26 mouse cellular contexts compared by ENCODE assay signal in genomic region chr2:69019026-69019565, GRCm38 (mm10).
A peak's percentile ranks its signal among the peaks of the same experiment; 100 is the strongest.
DNase-seq lines count a peak whose midpoint lies in the region; ATAC-seq and TF ChIP-seq lines count a peak whose summit lies in the region.
"Had no signal": no experiment of that assay in that cellular context is flagged by ENCODE, and none has a peak within 500 bp of the region (broad histone marks: within the 10 kb centered on the region; RNA-seq: fewer than 3 reads in every experiment).

No protein-coding gene starts in this region.

- H3K79me2 ChIP-seq in liver, adult 2 months (ENCODE audit: control insufficient read depth, insufficient read depth, low read length): no peaks in the 10 kb centered on the region; the same call in 1 of the 2 replicates

- 38% methylated on average over 13 of the region's 13 CpGs for WGBS in liver, adult 2 months
- 80% methylated on average over 13 of the region's 13 CpGs for WGBS in liver, postnatal 0 days (ENCODE audit: insufficient replicate concordance)

- no peak for TF ChIP-seq POLR2A in liver, adult 2 months (IDR thresholded peaks at IDR 0.05; ENCODE audit: extremely low read depth, insufficient read depth, low read length)

- H3K27ac ChIP-seq in liver, adult 2 months (replicated peaks; ENCODE audit: insufficient read depth, low read depth, low read length): no peak overlapping the region
- no peak overlapping the region for H3K27ac ChIP-seq in liver, postnatal 0 days (ENCODE audit: low read depth)
- H3K27ac ChIP-seq: embryonic facial prominence, embryonic 10.5 days; embryonic facial prominence, embryonic 15.5 days; heart, embryonic 10.5 days; heart, embryonic 15.5 days; hindbrain, embryonic 12.5 days; liver, embryonic 15.5 days; lung, embryonic 15.5 days; midbrain, embryonic 12.5 days; neural tube, embryonic 13.5 days had no signal

- no peak for TF ChIP-seq EP300 in liver, postnatal 0 days (IDR thresholded peaks at IDR 0.05; ENCODE audit: low read depth)

- H3K9ac ChIP-seq in liver, adult 2 months (ENCODE audit: low read depth, low read length): no peak overlapping the region
- no peak overlapping the region for H3K9ac ChIP-seq in liver, postnatal 0 days (replicated peaks)
- H3K9ac ChIP-seq: embryonic facial prominence, embryonic 15.5 days; heart, embryonic 15.5 days; hindbrain, embryonic 12.5 days; liver, embryonic 15.5 days; lung, embryonic 15.5 days; midbrain, embryonic 12.5 days; neural tube, embryonic 13.5 days had no signal

- no peaks in the 10 kb centered on the region for H3K9me3 ChIP-seq in liver, postnatal 0 days (ENCODE audit: low read length)
- H3K9me3 ChIP-seq: embryonic facial prominence, embryonic 10.5 days; embryonic facial prominence, embryonic 15.5 days; heart, embryonic 10.5 days; heart, embryonic 15.5 days; hindbrain, embryonic 12.5 days; liver, embryonic 15.5 days; lung, embryonic 15.5 days; midbrain, embryonic 12.5 days; neural tube, embryonic 13.5 days had no signal

- peak; percentile 39 for DNase-seq in kidney, adult 11 months
- DNase-seq in kidney, adult 18-20 months: no peak
- peak; percentile 84 for DNase-seq in liver, adult 2 months (ENCODE audit: extremely low read depth, low read depth, low spot score)
- no peak for DNase-seq in liver, postnatal 0 days
- DNase-seq in gonadal fat pad, adult 2 months (ENCODE audit: low read depth): peak; percentile 42
- no peak for DNase-seq in lung, postnatal 14 days
- no peak for DNase-seq in adrenal gland, adult 2 months
- DNase-seq: adrenal gland, postnatal 36 days; gastrocnemius, postnatal 14 days; heart, adult 11 months; heart, postnatal 36 days; liver; lung, postnatal 36 days; thymus, adult 2 months; thymus, postnatal 36 days had no signal

- no peaks in the 10 kb centered on the region for H3K4me1 ChIP-seq in liver, adult 2 months (ENCODE audit: control insufficient read depth, insufficient read depth, low read length)
- H3K4me1 ChIP-seq in liver, postnatal 0 days (ENCODE audit: insufficient read depth): peaks cover 5% of the 10 kb centered on the region; the same call in 1 of the 2 replicates
- H3K4me1 ChIP-seq: liver, embryonic 15.5 days had no signal

- no peaks in the 10 kb centered on the region for H3K27me3 ChIP-seq in liver, adult 2 months (ENCODE audit: control insufficient read depth, insufficient read depth, low read length)
- H3K27me3 ChIP-seq in liver, postnatal 0 days (ENCODE audit: insufficient read depth, low read length): no peaks in the 10 kb centered on the region
- H3K27me3 ChIP-seq: embryonic facial prominence, embryonic 15.5 days; heart, embryonic 15.5 days; hindbrain, embryonic 12.5 days; liver, embryonic 15.5 days; lung, embryonic 15.5 days; midbrain, embryonic 12.5 days; neural tube, embryonic 13.5 days had no signal

- ATAC-seq in liver, postnatal 0 days: no peak
- ATAC-seq: CD4-positive, CD25-positive, alpha-beta regulatory T cell, adult 4 months; forebrain, embryonic 14.5 days had no signal

- no peak for TF ChIP-seq CTCF in liver, adult 2 months (IDR thresholded peaks at IDR 0.05; ENCODE audit: low read depth, low read length)
- TF ChIP-seq CTCF in liver, postnatal 0 days (IDR thresholded peaks at IDR 0.05; ENCODE audit: low read depth): no peak

- no peaks in the 10 kb centered on the region for H3K36me3 ChIP-seq in liver, adult 2 months (ENCODE audit: control insufficient read depth, insufficient read depth, low read length)
- no peaks in the 10 kb centered on the region for H3K36me3 ChIP-seq in liver, postnatal 0 days (replicated peaks; ENCODE audit: insufficient read depth, low read length)
- H3K36me3 ChIP-seq: embryonic facial prominence, embryonic 10.5 days; embryonic facial prominence, embryonic 15.5 days; heart, embryonic 10.5 days; heart, embryonic 15.5 days; hindbrain, embryonic 12.5 days; liver, embryonic 15.5 days; lung, embryonic 15.5 days; midbrain, embryonic 12.5 days; neural tube, embryonic 13.5 days had no signal

- H3K4me3 ChIP-seq in liver, adult 2 months (ENCODE audit: insufficient read depth, low read depth, low read length): no peak overlapping the region
- no peak overlapping the region for H3K4me3 ChIP-seq in liver, postnatal 0 days (ENCODE audit: low read depth, low read length)
- H3K4me3 ChIP-seq: embryonic facial prominence, embryonic 10.5 days; embryonic facial prominence, embryonic 15.5 days; heart, embryonic 10.5 days; heart, embryonic 15.5 days; hindbrain, embryonic 12.5 days; liver, embryonic 15.5 days; lung, embryonic 15.5 days; midbrain, embryonic 12.5 days; neural tube, embryonic 13.5 days had no signal

- H3K4me2 ChIP-seq in liver, postnatal 0 days (ENCODE audit: low read depth, low read length): no peak overlapping the region
- H3K4me2 ChIP-seq: embryonic facial prominence, embryonic 15.5 days; heart, embryonic 15.5 days; hindbrain, embryonic 12.5 days; liver, embryonic 15.5 days; lung, embryonic 15.5 days; midbrain, embryonic 12.5 days; neural tube, embryonic 13.5 days had no signal

Comparison
In these comparisons a context has a peak if more than half of its experiments do, and no peak if none do; other contexts are left out.
1. DNase-seq: peak in kidney, adult 11 months (single experiment), liver, adult 2 months (single experiment) and gonadal fat pad, adult 2 months (single experiment); none in kidney, adult 18-20 months (single experiment), liver, postnatal 0 days (single experiment), lung, postnatal 14 days (single experiment) and adrenal gland, adult 2 months (single experiment).